Mouse (Mus musculus) bone marrow macrophage, adult 2 months (primary cell): ENCODE data around the gene Ccdc186.

Experiments
- CTCF ChIP-seq: IDR thresholded peaks from 2 replicates; pipeline ENCODE4 v1.5.1; 2012; ENCODE audit warnings: low read depth, mild to moderate bottlenecking, low read length, moderate library complexity
- POLR2A ChIP-seq: IDR thresholded peaks from 2 replicates; pipeline ENCODE4 v1.6.1; 2012; ENCODE audit warnings: mild to moderate bottlenecking, low read depth, low read length, borderline replicate concordance

GRCm38 (mm10) chr19:56761727-56762126 lies 60.3 kb downstream of the Ccdc186 start:
- TF ChIP-seq CTCF (no peak), POLR2A (no peak)
